Comparison of ENCODE assay signal across 8 mouse cellular contexts in genomic region chr5:43947330-43947977, GRCm38 (mm10). TPM values are rescaled to one million over a fixed set of nuclear protein-coding genes. Genes with fewer than 3 reads are reported as not detected.
DNase-seq lines count a peak whose midpoint lies in the region; ATAC-seq and TF ChIP-seq lines count a peak whose summit lies in the region.

No protein-coding gene starts in this region.

- no peaks in the 10 kb centered on the region for H3K36me3 ChIP-seq in kidney, embryonic 14.5 days (ENCODE audit: control insufficient read depth, insufficient read depth, low read length)
- no peaks in the 10 kb centered on the region for H3K36me3 ChIP-seq in hindbrain, embryonic 16.5 days (ENCODE audit: control insufficient read depth, insufficient read depth, low read length)
- no peaks in the 10 kb centered on the region for H3K36me3 ChIP-seq in midbrain, embryonic 10.5 days

- no peak overlapping the region for H3K9ac ChIP-seq in kidney, embryonic 14.5 days (ENCODE audit: low read depth, low read length)
- H3K9ac ChIP-seq in hindbrain, embryonic 16.5 days (ENCODE audit: low read depth, low read length): no peak overlapping the region

- DNase-seq in kidney, adult 18-20 months: no peak
- peak; percentile 14 for DNase-seq in brain, embryonic 14.5 days (ENCODE audit: low read depth)
- DNase-seq in midbrain, embryonic 10.5 days (ENCODE audit: low spot score): no peak
- no peak for DNase-seq in layer of hippocampus, postnatal 25 days (ENCODE audit: extremely low spot score in 1 of 2, low spot score in 1 of 2)
- no peak for DNase-seq in left cerebral cortex, postnatal 36 days (ENCODE audit: low spot score in 2 of 2)
- DNase-seq in testis, postnatal 14 days (ENCODE audit: low spot score): no peak

- no peaks in the 10 kb centered on the region for H3K27me3 ChIP-seq in kidney, embryonic 14.5 days (ENCODE audit: control insufficient read depth, insufficient read depth, low read length)
- no peaks in the 10 kb centered on the region for H3K27me3 ChIP-seq in hindbrain, embryonic 16.5 days (replicated peaks; ENCODE audit: control insufficient read depth, insufficient read depth, low read length)
- peaks cover 14% of the 10 kb centered on the region; the same call in 1 of the 2 replicates for H3K27me3 ChIP-seq in midbrain, embryonic 10.5 days (ENCODE audit: low read depth, poor library complexity, severe bottlenecking)

- intact Hi-C loops in left cerebral cortex, postnatal 36 days (cut with DNase I): no loop called here

- no peak for TF ChIP-seq CTCF in brain, embryonic 14.5 days (IDR thresholded peaks at IDR 0.05; ENCODE audit: borderline replicate concordance, extremely low read depth, insufficient read depth, insufficient read length)

- H3K9me3 ChIP-seq in kidney, embryonic 14.5 days (ENCODE audit: control insufficient read depth, low read length): no peaks in the 10 kb centered on the region
- no peaks in the 10 kb centered on the region for H3K9me3 ChIP-seq in hindbrain, embryonic 16.5 days (ENCODE audit: control insufficient read depth, low read length)
- H3K9me3 ChIP-seq in midbrain, embryonic 10.5 days (replicated peaks): no peaks in the 10 kb centered on the region

- no peak for TF ChIP-seq POLR2A in brain, embryonic 14.5 days (IDR thresholded peaks at IDR 0.05; ENCODE audit: borderline replicate concordance, extremely low read depth, insufficient read depth, insufficient read length, poor library complexity, severe bottlenecking)

- 0 out of 2 replicates have a peak, but pooled peaks cover 5% of the 10 kb centered on the region for H3K4me1 ChIP-seq in kidney, embryonic 14.5 days (ENCODE audit: control insufficient read depth, insufficient read depth, low read length)
- peaks cover 13% of the 10 kb centered on the region for H3K4me1 ChIP-seq in hindbrain, embryonic 16.5 days (ENCODE audit: control insufficient read depth, insufficient read depth, low read depth, low read length)
- peaks cover 20% of the 10 kb centered on the region for H3K4me1 ChIP-seq in midbrain, embryonic 10.5 days

- peak overlapping the region; percentile 48 for H3K4me2 ChIP-seq in kidney, embryonic 14.5 days (replicated peaks; ENCODE audit: low read depth, low read length)
- peak overlapping the region; percentile 62 for H3K4me2 ChIP-seq in hindbrain, embryonic 16.5 days (ENCODE audit: low read length)

- H3K4me3 ChIP-seq in kidney, embryonic 14.5 days (ENCODE audit: low read length): peak overlapping the region; percentile 30; the same call in 1 of the 2 replicates
- peak overlapping the region; percentile 33 for H3K4me3 ChIP-seq in hindbrain, embryonic 16.5 days (ENCODE audit: low read length)
- peak overlapping the region; percentile 54 for H3K4me3 ChIP-seq in midbrain, embryonic 10.5 days

- 14% methylated on average over 9 of the region's 9 CpGs for WGBS in kidney, embryonic 14.5 days
- 39% methylated on average over 9 of the region's 9 CpGs for WGBS in hindbrain, embryonic 16.5 days
- WGBS in midbrain, embryonic 10.5 days: 43% methylated on average over 9 of the region's 9 CpGs

- H3K27ac ChIP-seq in kidney, embryonic 14.5 days (ENCODE audit: low read depth, low read length): peak overlapping the region; percentile 67; the same call in 1 of the 2 replicates
- no peak overlapping the region for H3K27ac ChIP-seq in hindbrain, embryonic 16.5 days (ENCODE audit: low read depth, low read length)
- H3K27ac ChIP-seq in midbrain, embryonic 10.5 days (replicated peaks): peak overlapping the region; percentile 68

- peak; percentile 40; the same call in 1 of the 2 replicates for ATAC-seq in kidney, embryonic 14.5 days (ENCODE audit: low FRiP score, low TSS enrichment)
- peak; percentile 65; the same call in 1 of the 2 replicates for ATAC-seq in hindbrain, embryonic 16.5 days

RNA-seq across cellular contexts. Expression of gene Fgfbp1, which starts 34.1 kb away (rescaled TPM):
- polyA plus RNA-seq in kidney, embryonic 14.5 days (2014; fragmentation: Nextera tagmentation; extraction: Ambion mirVana): 2.6 and 2.9 TPM in 2 replicates
- polyA plus RNA-seq in brain, embryonic 14.5 days (2012; rRNA removed): 4.7 and 4.9 TPM in 2 replicates
- 13.1 and 13.8 TPM in 2 replicates for polyA plus RNA-seq in hindbrain, embryonic 16.5 days (2015; fragmentation: Nextera tagmentation; extraction: Ambion mirVana)
- 0.11 and 0.43 TPM in 2 replicates for polyA plus RNA-seq in midbrain, embryonic 10.5 days (2016; fragmentation: Nextera tagmentation; extraction: Ambion mirVana)
- under 1 TPM; 0.39 to 0.54 TPM for total RNA-seq in layer of hippocampus, postnatal 25 days (2021)
- 1 to 10 TPM; 2.2 to 3.8 TPM for total RNA-seq in left cerebral cortex, postnatal 36 days (2021)

RNA-seq across cellular contexts. Expression of gene Gm7879, which starts 34.5 kb away (rescaled TPM):
- not detected in 2 replicates for polyA plus RNA-seq in kidney, embryonic 14.5 days (2014; fragmentation: Nextera tagmentation; extraction: Ambion mirVana)
- polyA plus RNA-seq in brain, embryonic 14.5 days (2012; rRNA removed): 0.30 and 0.49 TPM in 2 replicates
- polyA plus RNA-seq in hindbrain, embryonic 16.5 days (2015; fragmentation: Nextera tagmentation; extraction: Ambion mirVana): not detected in 2 replicates
- 1.0 TPM in 1 of 2 replicates, not detected in the other for polyA plus RNA-seq in midbrain, embryonic 10.5 days (2016; fragmentation: Nextera tagmentation; extraction: Ambion mirVana)
- 10 to 100 TPM; 12.3 TPM for total RNA-seq in layer of hippocampus, postnatal 25 days (2021)
- 10 to 100 TPM; 11.4 to 13.5 TPM for total RNA-seq in left cerebral cortex, postnatal 36 days (2021)
